Mouse (Mus musculus): Measurements from ENCODE around the gene Hoxd10. TPM values are rescaled to one million over a fixed set of nuclear protein-coding genes. Genes with fewer than 3 reads are reported as not detected.

Gene Hoxd10
- polyA plus RNA-seq, 1 experiment from 2014 or later, result not detected

GRCm38 (mm10) chr2:74670632-74671188, 21.0 kb upstream of the Hoxd10 start:
- no peaks in the 10 kb centered on the region for H3K4me1 ChIP-seq (ENCODE audit: control insufficient read depth, insufficient read depth, low read length)
- no peak overlapping the region for H3K4me2 ChIP-seq (ENCODE audit: low read length)
- no peak overlapping the region for H3K4me3 ChIP-seq (replicated peaks; ENCODE audit: low read depth, low read length)
- H3K9ac ChIP-seq (replicated peaks; ENCODE audit: low read length), result no peak overlapping the region
- DNase-seq, result no peak
- no peaks in the 10 kb centered on the region for H3K36me3 ChIP-seq (ENCODE audit: control insufficient read depth, insufficient read depth, low read length)
- WGBS, result 0% methylated on average over 3 of the region's 3 CpGs
- peaks cover 99% of the 10 kb centered on the region for H3K27me3 ChIP-seq (ENCODE audit: control insufficient read depth, insufficient read depth, low read length)
- ATAC-seq (ENCODE audit: low FRiP score, low TSS enrichment), result no peak
- H3K27ac ChIP-seq (replicated peaks; ENCODE audit: low read depth, low read length), result no peak overlapping the region
- H3K9me3 ChIP-seq (ENCODE audit: control insufficient read depth, low read length), result no peaks in the 10 kb centered on the region

- Histone ChIP-seq H3K36me3 (ENCODE audit: control insufficient read depth, insufficient read depth, low read length) (no peaks in the 10 kb centered on the region), H3K4me3 (replicated peaks; ENCODE audit: low read depth, low read length) (no peak overlapping the region), H3K27me3 (ENCODE audit: control insufficient read depth, insufficient read depth, low read length) (peaks cover 99% of the 10 kb centered on the region), H3K9ac (replicated peaks; ENCODE audit: low read length) (no peak overlapping the region), H3K9me3 (ENCODE audit: control insufficient read depth, low read length) (no peaks in the 10 kb centered on the region), H3K27ac (replicated peaks; ENCODE audit: low read depth, low read length) (no peak overlapping the region), H3K4me1 (ENCODE audit: control insufficient read depth, insufficient read depth, low read length) (no peaks in the 10 kb centered on the region), H3K4me2 (ENCODE audit: low read length) (no peak overlapping the region)
- no peak for ATAC-seq (ENCODE audit: low FRiP score, low TSS enrichment)
- no peak for DNase-seq
- 4% methylated on average over 5 of the region's 5 CpGs for WGBS
Observed at GRCm38 (mm10) chr2:74671847-74672246, 19.9 kb upstream of the Hoxd10 start.

GRCm38 (mm10) chr2:74672481-74673362, 19.0 kb upstream of the Hoxd10 start:
- WGBS, result under 1% methylated on average over 40 of the region's 40 CpGs
- Histone ChIP-seq H3K27me3 (ENCODE audit: control insufficient read depth, insufficient read depth, low read length) (peaks cover 99% of the 10 kb centered on the region), H3K4me1 (ENCODE audit: control insufficient read depth, insufficient read depth, low read length) (no peaks in the 10 kb centered on the region), H3K36me3 (ENCODE audit: control insufficient read depth, insufficient read depth, low read length) (no peaks in the 10 kb centered on the region), H3K4me2 (ENCODE audit: low read length) (peak overlapping the region; percentile 46), H3K27ac (replicated peaks; ENCODE audit: low read depth, low read length) (no peak overlapping the region), H3K9me3 (ENCODE audit: control insufficient read depth, low read length) (no peaks in the 10 kb centered on the region), H3K9ac (replicated peaks; ENCODE audit: low read length) (no peak overlapping the region), H3K4me3 (replicated peaks; ENCODE audit: low read depth, low read length) (peak overlapping the region; percentile 20)
- ATAC-seq (ENCODE audit: low FRiP score, low TSS enrichment) (no peak), DNase-seq (peak; percentile 84)

- H3K36me3 ChIP-seq (ENCODE audit: control insufficient read depth, insufficient read depth, low read length), result no peaks in the 10 kb centered on the region
- 1% methylated on average over 24 of the region's 24 CpGs for WGBS
- ATAC-seq (ENCODE audit: low FRiP score, low TSS enrichment) (no peak), DNase-seq (no peak)
- no peaks in the 10 kb centered on the region for H3K9me3 ChIP-seq (ENCODE audit: control insufficient read depth, low read length)
- H3K9ac ChIP-seq (replicated peaks; ENCODE audit: low read length), result no peak overlapping the region
- no peaks in the 10 kb centered on the region for H3K4me1 ChIP-seq (ENCODE audit: control insufficient read depth, insufficient read depth, low read length)
- H3K4me2 ChIP-seq (ENCODE audit: low read length), result no peak overlapping the region
- no peak overlapping the region for H3K4me3 ChIP-seq (replicated peaks; ENCODE audit: low read depth, low read length)
- H3K27ac ChIP-seq (replicated peaks; ENCODE audit: low read depth, low read length), result no peak overlapping the region
- peaks cover 100% of the 10 kb centered on the region for H3K27me3 ChIP-seq (ENCODE audit: control insufficient read depth, insufficient read depth, low read length)
Observed at GRCm38 (mm10) chr2:74673835-74674425, 17.8 kb upstream of the Hoxd10 start.

GRCm38 (mm10) chr2:74674881-74675665, 16.7 kb upstream of the Hoxd10 start, which contains the start of gene Hoxd12:
Hoxd12 (plus strand) TSS chr2:74675013.
- Histone ChIP-seq H3K27me3 (ENCODE audit: control insufficient read depth, insufficient read depth, low read length) (peaks cover 100% of the 10 kb centered on the region), H3K9ac (replicated peaks; ENCODE audit: low read length) (no peak within 1 kb of the TSS), H3K9me3 (ENCODE audit: control insufficient read depth, low read length) (no peaks in the 10 kb centered on the region), H3K36me3 (ENCODE audit: control insufficient read depth, insufficient read depth, low read length) (no peaks in the 10 kb centered on the region), H3K27ac (replicated peaks; ENCODE audit: low read depth, low read length) (no peak within 1 kb of the TSS), H3K4me1 (ENCODE audit: control insufficient read depth, insufficient read depth, low read length) (no peaks in the 10 kb centered on the region), H3K4me2 (ENCODE audit: low read length) (no peak within 1 kb of the TSS), H3K4me3 (replicated peaks; ENCODE audit: low read depth, low read length) (no peak within 1 kb of the TSS)
- 2% methylated on average over 47 of the region's 47 CpGs for WGBS
- no peak for DNase-seq
- ATAC-seq (ENCODE audit: low FRiP score, low TSS enrichment), result no peak

- Histone ChIP-seq H3K27me3 (ENCODE audit: control insufficient read depth, insufficient read depth, low read length) (peaks cover 99% of the 10 kb centered on the region), H3K4me3 (replicated peaks; ENCODE audit: low read depth, low read length) (no peak overlapping the region), H3K36me3 (ENCODE audit: control insufficient read depth, insufficient read depth, low read length) (no peaks in the 10 kb centered on the region), H3K27ac (replicated peaks; ENCODE audit: low read depth, low read length) (no peak overlapping the region), H3K9me3 (ENCODE audit: control insufficient read depth, low read length) (no peaks in the 10 kb centered on the region), H3K4me2 (ENCODE audit: low read length) (no peak overlapping the region), H3K9ac (replicated peaks; ENCODE audit: low read length) (no peak overlapping the region), H3K4me1 (ENCODE audit: control insufficient read depth, insufficient read depth, low read length) (no peaks in the 10 kb centered on the region)
- DNase-seq, result no peak
- 4% methylated on average over 24 of the region's 24 CpGs for whole genome bisulfite sequencing
- ATAC-seq (ENCODE audit: low FRiP score, low TSS enrichment), result no peak
Observed at GRCm38 (mm10) chr2:74675666-74676282, 15.9 kb upstream of the Hoxd10 start.

- Histone ChIP-seq H3K9ac (replicated peaks; ENCODE audit: low read length) (no peak overlapping the region), H3K27ac (replicated peaks; ENCODE audit: low read depth, low read length) (no peak overlapping the region), H3K9me3 (ENCODE audit: control insufficient read depth, low read length) (no peaks in the 10 kb centered on the region), H3K36me3 (ENCODE audit: control insufficient read depth, insufficient read depth, low read length) (no peaks in the 10 kb centered on the region), H3K4me2 (ENCODE audit: low read length) (no peak overlapping the region), H3K4me3 (replicated peaks; ENCODE audit: low read depth, low read length) (no peak overlapping the region), H3K27me3 (ENCODE audit: control insufficient read depth, insufficient read depth, low read length) (peaks cover 99% of the 10 kb centered on the region), H3K4me1 (ENCODE audit: control insufficient read depth, insufficient read depth, low read length) (no peaks in the 10 kb centered on the region)
- DNase-seq (no peak), ATAC-seq (ENCODE audit: low FRiP score, low TSS enrichment) (no peak)
- 3% methylated on average over 9 of the region's 9 CpGs for WGBS
Observed at GRCm38 (mm10) chr2:74676376-74677052, 15.2 kb upstream of the Hoxd10 start.

- DNase-seq, result no peak
- 9% methylated on average over 2 of the region's 2 CpGs for WGBS
- H3K9me3 ChIP-seq (ENCODE audit: control insufficient read depth, low read length), result no peaks in the 10 kb centered on the region
Observed at GRCm38 (mm10) chr2:74677106-74677505, 14.6 kb upstream of the Hoxd10 start.

More at GRCm38 (mm10) chr2:74677106-74677505, 14.6 kb upstream of the Hoxd10 start:
- Histone ChIP-seq H3K4me1 (ENCODE audit: control insufficient read depth, insufficient read depth, low read length) (no peaks in the 10 kb centered on the region), H3K4me3 (replicated peaks; ENCODE audit: low read depth, low read length) (no peak overlapping the region), H3K36me3 (ENCODE audit: control insufficient read depth, insufficient read depth, low read length) (no peaks in the 10 kb centered on the region), H3K27ac (replicated peaks; ENCODE audit: low read depth, low read length) (no peak overlapping the region), H3K4me2 (ENCODE audit: low read length) (no peak overlapping the region), H3K9ac (replicated peaks; ENCODE audit: low read length) (no peak overlapping the region), H3K27me3 (ENCODE audit: control insufficient read depth, insufficient read depth, low read length) (peaks cover 99% of the 10 kb centered on the region)
- ATAC-seq (ENCODE audit: low FRiP score, low TSS enrichment), result no peak

Measured in midbrain, embryonic 14.5 days (tissue).